Mouse (Mus musculus) limb, embryonic 12.5 days (tissue): ENCODE data around the gene Cdc42bpa. TPM values are rescaled to one million over a fixed set of nuclear protein-coding genes. Genes with fewer than 3 reads are reported as not detected.

Experiments
- ATAC-seq: fragments of 200-750 bp; cut with Nextera tagmentation; 2 replicates; pipeline ENCODE4 v1.8.0; 2017; ENCODE audit warnings: low read depth, moderate TSS enrichment; ENCODE audit not compliant: insufficient number of reproducible peaks, insufficient read depth, low FRiP score, low TSS enrichment
- H3K27ac ChIP-seq: fragments of 300-500 bp; sonication (generic); 2 replicates; pipeline ENCODE4 v1.5.1; 2016; ENCODE audit warnings: mild to moderate bottlenecking, moderate library complexity
- H3K27me3 ChIP-seq: fragments of 300-500 bp; sonication (generic); 2 replicates; pipeline ENCODE4 v1.6.1; 2016; ENCODE audit warnings: mild to moderate bottlenecking, moderate library complexity
- H3K36me3 ChIP-seq: fragments of 300-500 bp; sonication (generic); 2 replicates; pipeline ENCODE4 v1.6.1; 2016; ENCODE audit warnings: mild to moderate bottlenecking, moderate library complexity
- H3K4me1 ChIP-seq: fragments of 300-500 bp; sonication (generic); replicated peaks from 2 replicates; pipeline ENCODE4 v1.6.1; 2016
- H3K4me2 ChIP-seq: fragments of 300-500 bp; sonication (generic); 2 replicates; pipeline ENCODE4 v1.6.1; 2016; ENCODE audit warnings: mild to moderate bottlenecking, moderate library complexity
- H3K4me3 ChIP-seq: fragments of 300-500 bp; sonication (generic); replicated peaks from 2 replicates; pipeline ENCODE4 v1.5.1; 2016; ENCODE audit warnings: mild to moderate bottlenecking
- H3K9ac ChIP-seq: fragments of 300-500 bp; sonication (generic); replicated peaks from 2 replicates; pipeline ENCODE4 v1.6.1; 2016; ENCODE audit warnings: mild to moderate bottlenecking, moderate library complexity
- H3K9me3 ChIP-seq: fragments of 300-500 bp; sonication (generic); 2 replicates; pipeline ENCODE4 v1.6.1; 2016; ENCODE audit warnings: mild to moderate bottlenecking, moderate library complexity
- WGBS: fragments of 180-500 bp; shearing (Covaris S2); methylation state at CpG from one replicate; pipeline ENCODE4 v1.1.7; 2016; 5-methylcytosine and 5-hydroxymethylcytosine counted together
- polyA plus RNA-seq: library from polyadenylated mRNA; unstranded; fragments of >200 nt; fragmentation: Nextera tagmentation; extraction: Ambion mirVana; gene quantifications from 2 replicates; pipeline ENCODE4 v1.2.1, GENCODE M21; 2016

Gene Cdc42bpa
- polyA plus RNA-seq, 1 experiment from 2014 or later, result 18.0 TPM

- Histone ChIP-seq H3K9me3 (no peaks in the 10 kb centered on the region), H3K4me1 (no peaks in the 10 kb centered on the region), H3K27me3 (no peaks in the 10 kb centered on the region), H3K4me3 (no peak overlapping the region), H3K9ac (no peak overlapping the region), H3K27ac (no peak overlapping the region), H3K4me2 (no peak overlapping the region), H3K36me3 (peaks cover 24% of the 10 kb centered on the region)
- ATAC-seq, result no peak
Measured at GRCm38 (mm10) chr1:180045172-180045571, 84.9 kb downstream of the Cdc42bpa start.

- Histone ChIP-seq H3K4me2 (no peak overlapping the region), H3K36me3 (no peaks in the 10 kb centered on the region), H3K9me3 (no peaks in the 10 kb centered on the region), H3K9ac (no peak overlapping the region), H3K4me3 (no peak overlapping the region), H3K27me3 (no peaks in the 10 kb centered on the region), H3K4me1 (no peaks in the 10 kb centered on the region), H3K27ac (no peak overlapping the region)
- 95% methylated on average over 1 of the region's 1 CpGs for WGBS
- ATAC-seq, result no peak
Measured at GRCm38 (mm10) chr1:180089176-180089575, 128.9 kb downstream of the Cdc42bpa start.

- WGBS, result 96% methylated on average over 5 of the region's 5 CpGs
- peaks cover 19% of the 10 kb centered on the region for H3K36me3 ChIP-seq
- no peak for ATAC-seq
- H3K9me3 ChIP-seq, result no peaks in the 10 kb centered on the region
- H3K4me3 ChIP-seq, result no peak overlapping the region
- no peak overlapping the region for H3K4me2 ChIP-seq
- no peak overlapping the region for H3K27ac ChIP-seq
- no peak overlapping the region for H3K9ac ChIP-seq
- no peaks in the 10 kb centered on the region for H3K27me3 ChIP-seq
- no peaks in the 10 kb centered on the region for H3K4me1 ChIP-seq
Measured at GRCm38 (mm10) chr1:180098426-180098825, 138.2 kb downstream of the Cdc42bpa start.

GRCm38 (mm10) chr1:180104567-180104966 is 144.3 kb downstream of the Cdc42bpa start:
- Histone ChIP-seq H3K4me2 (no peak overlapping the region), H3K36me3 (peaks cover 10% of the 10 kb centered on the region; the same call in 1 of the 2 replicates), H3K27ac (no peak overlapping the region), H3K4me1 (peaks cover 8% of the 10 kb centered on the region), H3K4me3 (no peak overlapping the region), H3K27me3 (no peaks in the 10 kb centered on the region), H3K9ac (no peak overlapping the region), H3K9me3 (no peaks in the 10 kb centered on the region)
- WGBS, result 69% methylated on average over 3 of the region's 3 CpGs
- no peak for ATAC-seq

- Histone ChIP-seq H3K4me1 (peaks cover 8% of the 10 kb centered on the region), H3K4me2 (no peak overlapping the region), H3K36me3 (peaks cover 22% of the 10 kb centered on the region; the same call in 1 of the 2 replicates), H3K27me3 (no peaks in the 10 kb centered on the region), H3K9ac (no peak overlapping the region), H3K27ac (no peak overlapping the region), H3K4me3 (no peak overlapping the region), H3K9me3 (no peaks in the 10 kb centered on the region)
- no peak for ATAC-seq
- WGBS, result 64% methylated on average over 5 of the region's 5 CpGs
Measured at GRCm38 (mm10) chr1:180109050-180109449, 148.8 kb downstream of the Cdc42bpa start.

GRCm38 (mm10) chr1:180116525-180116924 is 156.3 kb downstream of the Cdc42bpa start:
- no peak overlapping the region for H3K9ac ChIP-seq
- H3K27ac ChIP-seq, result no peak overlapping the region
- no peak overlapping the region for H3K4me2 ChIP-seq
- H3K9me3 ChIP-seq, result no peaks in the 10 kb centered on the region
- 83% methylated on average over 1 of the region's 1 CpGs for WGBS
- H3K36me3 ChIP-seq, result peaks cover 26% of the 10 kb centered on the region; the same call in 1 of the 2 replicates
- H3K4me3 ChIP-seq, result no peak overlapping the region
- no peaks in the 10 kb centered on the region for H3K27me3 ChIP-seq
- no peak for ATAC-seq
- peaks cover 3% of the 10 kb centered on the region; the same call in 1 of the 2 replicates for H3K4me1 ChIP-seq

- peaks cover 19% of the 10 kb centered on the region; the same call in 1 of the 2 replicates for H3K36me3 ChIP-seq
- H3K27ac ChIP-seq, result no peak overlapping the region
- ATAC-seq, result no peak
- no peaks in the 10 kb centered on the region for H3K9me3 ChIP-seq
- H3K4me3 ChIP-seq, result no peak overlapping the region
- no peak overlapping the region for H3K9ac ChIP-seq
- H3K4me1 ChIP-seq, result peaks cover 3% of the 10 kb centered on the region; the same call in 1 of the 2 replicates
- no peak overlapping the region for H3K4me2 ChIP-seq
- H3K27me3 ChIP-seq, result no peaks in the 10 kb centered on the region
- 61% methylated on average over 8 of the region's 8 CpGs for WGBS
Measured at GRCm38 (mm10) chr1:180118233-180118632, 158.0 kb downstream of the Cdc42bpa start.

- 71% methylated on average over 5 of the region's 5 CpGs for WGBS
- H3K36me3 ChIP-seq, result peaks cover 8% of the 10 kb centered on the region; the same call in 1 of the 2 replicates
- ATAC-seq, result no peak
- H3K27me3 ChIP-seq, result no peaks in the 10 kb centered on the region
- no peaks in the 10 kb centered on the region for H3K4me1 ChIP-seq
- H3K27ac ChIP-seq, result no peak overlapping the region
- H3K4me3 ChIP-seq, result no peak overlapping the region
- H3K4me2 ChIP-seq, result no peak overlapping the region
- H3K9ac ChIP-seq, result no peak overlapping the region
- no peaks in the 10 kb centered on the region for H3K9me3 ChIP-seq
Measured at GRCm38 (mm10) chr1:180128077-180128792, 168.0 kb downstream of the Cdc42bpa start.

- H3K9me3 ChIP-seq, result no peaks in the 10 kb centered on the region
- H3K36me3 ChIP-seq, result peaks cover 10% of the 10 kb centered on the region; the same call in 1 of the 2 replicates
- no peak overlapping the region for H3K9ac ChIP-seq
- WGBS, result 57% methylated on average over 3 of the region's 3 CpGs
- no peak for ATAC-seq
- no peak overlapping the region for H3K27ac ChIP-seq
- no peak overlapping the region for H3K4me2 ChIP-seq
- no peak overlapping the region for H3K4me3 ChIP-seq
- no peaks in the 10 kb centered on the region for H3K27me3 ChIP-seq
- H3K4me1 ChIP-seq, result peaks cover 10% of the 10 kb centered on the region; the same call in 1 of the 2 replicates
Measured at GRCm38 (mm10) chr1:180131402-180131801, 171.1 kb downstream of the Cdc42bpa start.

GRCm38 (mm10) chr1:180132187-180132586 is 171.9 kb downstream of the Cdc42bpa start:
- Histone ChIP-seq H3K4me2 (no peak overlapping the region), H3K4me3 (no peak overlapping the region), H3K27ac (no peak overlapping the region), H3K27me3 (no peaks in the 10 kb centered on the region), H3K9ac (no peak overlapping the region), H3K36me3 (peaks cover 16% of the 10 kb centered on the region; the same call in 1 of the 2 replicates), H3K4me1 (peaks cover 10% of the 10 kb centered on the region; the same call in 1 of the 2 replicates), H3K9me3 (no peaks in the 10 kb centered on the region)
- no peak for ATAC-seq
- WGBS, result 91% methylated on average over 4 of the region's 4 CpGs

GRCm38 (mm10) chr1:180139158-180139557 is 178.9 kb downstream of the Cdc42bpa start:
- Histone ChIP-seq H3K36me3 (peaks cover 46% of the 10 kb centered on the region), H3K4me3 (no peak overlapping the region), H3K4me1 (peaks cover 21% of the 10 kb centered on the region), H3K27me3 (no peaks in the 10 kb centered on the region), H3K27ac (peak overlapping the region; percentile 32; the same call in 1 of the 2 replicates), H3K4me2 (no peak overlapping the region), H3K9ac (no peak overlapping the region), H3K9me3 (no peaks in the 10 kb centered on the region)
- no peak for ATAC-seq
- WGBS, result 44% methylated on average over 4 of the region's 4 CpGs

- Histone ChIP-seq H3K9me3 (no peaks in the 10 kb centered on the region), H3K36me3 (peaks cover 52% of the 10 kb centered on the region), H3K4me2 (no peak overlapping the region), H3K4me1 (peaks cover 13% of the 10 kb centered on the region), H3K27me3 (no peaks in the 10 kb centered on the region), H3K27ac (no peak overlapping the region), H3K4me3 (no peak overlapping the region), H3K9ac (no peak overlapping the region)
- no peak for ATAC-seq
- 93% methylated on average over 2 of the region's 2 CpGs for WGBS
Measured at GRCm38 (mm10) chr1:180140970-180141369, 180.7 kb downstream of the Cdc42bpa start.
